9 mouse cellular contexts compared by ENCODE assay signal in the genomic region with DNA sequence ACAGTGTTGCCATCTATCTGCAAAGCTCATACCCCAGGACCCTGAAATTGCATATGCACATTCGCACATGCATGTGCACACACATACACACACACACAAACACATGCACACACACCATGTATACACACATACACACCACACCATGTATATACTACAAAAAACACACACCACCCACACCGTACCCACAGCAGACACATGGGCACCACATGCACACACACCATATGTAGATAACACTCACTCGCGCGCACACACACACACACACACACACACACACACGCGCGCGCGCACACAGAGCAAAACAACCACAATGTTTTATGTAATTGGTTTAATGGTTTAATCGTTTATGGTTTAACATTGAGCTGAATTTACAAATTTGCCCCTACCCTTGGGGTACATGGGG.
DNase-seq lines count a peak whose midpoint lies in the region; ATAC-seq and TF ChIP-seq lines count a peak whose summit lies in the region.
"Had no signal": no experiment of that assay in that cellular context is flagged by ENCODE, and none has a peak within 500 bp of the region (broad histone marks: within the 10 kb centered on the region; RNA-seq: fewer than 3 reads in every experiment).

No protein-coding gene starts in this region.

- intact Hi-C loops in heart, postnatal 14 days (cut with DNase I), result no loop called here
- intact Hi-C loops in left cerebral cortex, postnatal 36 days (cut with DNase I), result loop anchor here (5.0 kb wide), 1 partner anchor 70 kb away; the partner anchor contains the start of gene Camk2d

- H3K4me1 ChIP-seq in heart, embryonic 10.5 days, result peaks cover 55% of the 10 kb centered on the region
- H3K4me1 ChIP-seq in lung, embryonic 14.5 days (ENCODE audit: insufficient read depth), result peaks cover 28% of the 10 kb centered on the region
- H3K4me1 ChIP-seq in forebrain, embryonic 16.5 days (replicated peaks; ENCODE audit: control insufficient read depth, insufficient read depth, low read length), result peaks cover 20% of the 10 kb centered on the region
- peaks cover 16% of the 10 kb centered on the region for H3K4me1 ChIP-seq in olfactory bulb, adult 2 months (ENCODE audit: control insufficient read depth, insufficient read depth, low read length)

- DNase-seq in heart, embryonic 10.5 days (ENCODE audit: low spot score), result no peak
- no peak for DNase-seq in heart, postnatal 14 days
- DNase-seq in lung, embryonic 14.5 days, result no peak
- no peak for DNase-seq in lung, postnatal 14 days
- no peak for DNase-seq in left cerebral cortex, postnatal 36 days (ENCODE audit: low spot score in 2 of 2)

- no peak overlapping the region for H3K9ac ChIP-seq in lung, embryonic 14.5 days
- no peak overlapping the region for H3K9ac ChIP-seq in forebrain, embryonic 16.5 days (replicated peaks; ENCODE audit: low read depth, low read length)

- no peaks in the 10 kb centered on the region for H3K9me3 ChIP-seq in heart, embryonic 10.5 days
- H3K9me3 ChIP-seq in lung, embryonic 14.5 days (ENCODE audit: low read depth, low read length), result no peaks in the 10 kb centered on the region
- H3K9me3 ChIP-seq in forebrain, embryonic 16.5 days (ENCODE audit: control insufficient read depth, low read length), result no peaks in the 10 kb centered on the region

- TF ChIP-seq CTCF in lung, embryonic 14.5 days (IDR thresholded peaks at IDR 0.05; ENCODE audit: low read depth), result no peak
- no peak for TF ChIP-seq CTCF in olfactory bulb, adult 2 months (IDR thresholded peaks at IDR 0.05; ENCODE audit: insufficient read depth, low read depth, low read length)

- no peak for TF ChIP-seq POLR2A in olfactory bulb, adult 2 months (IDR thresholded peaks at IDR 0.05; ENCODE audit: insufficient read depth, low read depth, low read length)

- H3K4me3 ChIP-seq in heart, embryonic 10.5 days, result no peak overlapping the region
- no peak overlapping the region for H3K4me3 ChIP-seq in lung, embryonic 14.5 days (ENCODE audit: low read depth, low read length)
- H3K4me3 ChIP-seq in forebrain, embryonic 16.5 days (replicated peaks; ENCODE audit: low read length), result no peak overlapping the region
- H3K4me3 ChIP-seq in olfactory bulb, adult 2 months (ENCODE audit: insufficient read depth, low read depth, low read length), result no peak overlapping the region

- H3K27ac ChIP-seq in heart, embryonic 10.5 days, result peak overlapping the region; percentile 47; the same call in 1 of the 2 replicates
- peak overlapping the region; percentile 80 for H3K27ac ChIP-seq in lung, embryonic 14.5 days (ENCODE audit: low read depth)
- H3K27ac ChIP-seq in forebrain, embryonic 16.5 days (ENCODE audit: low read length), result no peak overlapping the region
- H3K27ac ChIP-seq in olfactory bulb, adult 2 months (ENCODE audit: insufficient read depth, low read depth, low read length), result peak overlapping the region; percentile 12; the same call in 1 of the 2 replicates

- ATAC-seq in lung, embryonic 14.5 days (ENCODE audit: insufficient read depth), result peak; percentile 28; the same call in 1 of the 2 replicates
- ATAC-seq in forebrain, embryonic 16.5 days, result peak; percentile 35
- ATAC-seq in cerebellum, adult (ENCODE audit: insufficient number of reproducible peaks, low FRiP score, low TSS enrichment), result no peak

- 94% methylated on average over 11 of the region's 11 CpGs for WGBS in heart, embryonic 10.5 days
- WGBS in lung, embryonic 14.5 days, result 92% methylated on average over 11 of the region's 11 CpGs
- WGBS in forebrain, embryonic 16.5 days, result 91% methylated on average over 11 of the region's 11 CpGs
- WGBS in olfactory bulb, adult 2 months, result 91% methylated on average over 11 of the region's 11 CpGs

- H3K36me3 ChIP-seq in heart, embryonic 10.5 days, result no peaks in the 10 kb centered on the region
- H3K36me3 ChIP-seq in lung, embryonic 14.5 days (ENCODE audit: insufficient read depth), result no peaks in the 10 kb centered on the region
- no peaks in the 10 kb centered on the region for H3K36me3 ChIP-seq in forebrain, embryonic 16.5 days (ENCODE audit: control insufficient read depth, insufficient read depth)

- H3K27me3 ChIP-seq in heart, embryonic 10.5 days (ENCODE audit: insufficient read depth, poor library complexity, severe bottlenecking), result no peaks in the 10 kb centered on the region
- H3K27me3 ChIP-seq in lung, embryonic 14.5 days (ENCODE audit: insufficient read depth, low read length), result no peaks in the 10 kb centered on the region
- H3K27me3 ChIP-seq in forebrain, embryonic 16.5 days (replicated peaks; ENCODE audit: control insufficient read depth, insufficient read depth, low read length), result no peaks in the 10 kb centered on the region

- H3K4me2 ChIP-seq in lung, embryonic 14.5 days, result 0 out of 2 replicates have a peak overlapping the region, but pooled peaks have one; percentile 32
- no peak overlapping the region for H3K4me2 ChIP-seq in forebrain, embryonic 16.5 days (ENCODE audit: low read length)
- H3K4me2 ChIP-seq: liver, embryonic 11.5 days had no signal
